Mouse (Mus musculus) heart, embryonic 16.5 days (tissue): Measurements from ENCODE around the gene Angptl2. TPM values are rescaled to one million over a fixed set of nuclear protein-coding genes. Genes with fewer than 3 reads are reported as not detected.

Experiments
- ATAC-seq: fragments of 200-750 bp; cut with Nextera tagmentation; replicated peaks from 2 replicates; pipeline ENCODE4 v1.8.0; 2017; ENCODE audit warnings: moderate number of reproducible peaks; ENCODE audit not compliant: insufficient read depth, low FRiP score; ENCODE audit errors: extremely low read depth
- H3K27ac ChIP-seq: fragments of 300-500 bp; sonication (generic); 2 replicates; pipeline ENCODE4 v1.5.1; 2014; ENCODE audit warnings: mild to moderate bottlenecking, low read length, control low read depth, moderate library complexity
- H3K27me3 ChIP-seq: fragments of 300-500 bp; sonication (generic); 2 replicates; pipeline ENCODE4 v1.6.1; 2014; ENCODE audit warnings: low read length, mixed read lengths; ENCODE audit not compliant: control insufficient read depth, insufficient read depth
- H3K36me3 ChIP-seq: fragments of 300-500 bp; sonication (generic); 2 replicates; pipeline ENCODE4 v1.6.1; 2014; ENCODE audit not compliant: control insufficient read depth, insufficient read depth
- H3K4me1 ChIP-seq: fragments of 300-500 bp; sonication (generic); 2 replicates; pipeline ENCODE4 v1.6.1; 2014; ENCODE audit warnings: low read length, mixed read lengths; ENCODE audit not compliant: control insufficient read depth, insufficient read depth
- H3K4me2 ChIP-seq: fragments of 300-500 bp; sonication (generic); 2 replicates; pipeline ENCODE4 v1.6.1; 2014; ENCODE audit warnings: low read depth, mild to moderate bottlenecking, control low read depth, low read length
- H3K4me3 ChIP-seq: fragments of 300-500 bp; sonication (generic); 2 replicates; pipeline ENCODE4 v1.5.1; 2014; ENCODE audit warnings: mild to moderate bottlenecking, control low read depth, low read length
- H3K9ac ChIP-seq: fragments of 300-500 bp; sonication (generic); 2 replicates; pipeline ENCODE4 v1.6.1; 2014; ENCODE audit warnings: low read length, control low read depth
- H3K9me3 ChIP-seq: fragments of 300-500 bp; sonication (generic); replicated peaks from 2 replicates; pipeline ENCODE4 v1.6.1; 2016; ENCODE audit warnings: low read length; ENCODE audit not compliant: control insufficient read depth
- WGBS: fragments of 180-500 bp; shearing (Covaris S2); extraction: QIAGEN DNeasy Blood & Tissue Kit; methylation state at CpG from one replicate; pipeline ENCODE4 v1.1.7; 2014; 5-methylcytosine and 5-hydroxymethylcytosine counted together
- polyA plus RNA-seq: library from polyadenylated mRNA; unstranded; fragments of >200 nt; fragmentation: Nextera tagmentation; extraction: Ambion mirVana; gene quantifications from 2 replicates; pipeline ENCODE4 v1.2.1, GENCODE M21; 2015

Gene Angptl2
- polyA plus RNA-seq, 1 experiment from 2014 or later, result 76.4 TPM

DNA sequence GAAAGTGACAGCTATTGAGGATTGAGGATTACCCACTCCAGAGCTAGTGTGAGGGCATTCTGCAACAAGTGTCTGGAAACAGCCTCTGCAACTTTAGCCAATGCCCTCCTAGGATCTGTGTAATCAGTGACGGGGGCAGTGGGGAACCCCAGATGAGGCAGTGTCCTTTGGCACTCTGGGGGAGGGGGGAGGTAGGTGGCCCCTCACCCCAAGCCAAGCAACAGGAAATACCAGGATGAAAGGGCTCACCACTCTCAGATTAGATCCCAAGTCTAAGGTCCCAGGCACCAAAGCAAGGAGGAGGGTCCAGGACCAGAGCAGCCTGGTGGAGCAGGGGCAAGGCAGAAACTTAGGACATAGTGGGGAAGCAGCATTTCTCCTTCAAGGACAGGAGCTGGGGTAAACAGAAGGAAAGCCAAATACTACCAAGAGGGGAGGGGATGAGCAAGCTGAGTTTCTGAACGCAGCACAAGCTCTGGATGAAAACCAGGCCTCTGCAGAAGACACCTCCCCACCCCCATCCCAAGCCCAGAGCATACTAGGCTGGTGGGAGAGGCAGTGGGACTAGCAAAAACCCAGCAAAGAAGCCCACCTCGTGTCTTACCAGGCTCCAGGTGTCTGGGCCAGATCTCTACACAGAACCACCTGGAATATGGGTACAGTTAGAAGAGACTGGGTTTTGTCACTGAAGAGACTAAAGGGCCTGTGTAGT, 34.2 kb downstream of the Angptl2 start:
- H3K4me1 ChIP-seq, result peaks cover 58% of the 10 kb centered on the region
- 27% methylated on average over 3 of the region's 3 CpGs for WGBS

DNA sequence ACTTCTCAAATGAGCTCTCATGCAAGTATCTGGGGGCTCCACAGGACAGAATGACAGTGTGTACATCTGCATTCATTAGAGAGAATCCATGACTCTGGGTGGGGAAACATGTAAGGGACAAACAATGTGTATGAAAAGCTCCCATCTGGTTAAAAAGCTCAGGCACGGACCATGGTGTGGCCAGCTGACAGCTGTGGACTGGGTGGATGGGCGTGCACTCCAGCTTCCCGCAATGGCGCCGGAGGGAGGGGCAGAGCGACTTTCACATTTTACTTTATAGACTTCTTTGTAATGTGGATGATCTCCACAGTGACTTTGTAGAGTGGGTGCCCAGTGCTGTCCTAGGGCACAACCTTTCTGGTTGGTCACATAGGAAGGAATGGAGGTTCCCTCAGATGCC, 36.9 kb downstream of the Angptl2 start:
- peak overlapping the region; percentile 89 for H3K27ac ChIP-seq
- no peaks in the 10 kb centered on the region for H3K36me3 ChIP-seq
- no peaks in the 10 kb centered on the region for H3K9me3 ChIP-seq
- H3K27me3 ChIP-seq, result no peaks in the 10 kb centered on the region
- 89% methylated on average over 6 of the region's 6 CpGs for WGBS
- H3K4me3 ChIP-seq, result no peak overlapping the region
- no peak for ATAC-seq
- no peak overlapping the region for H3K4me2 ChIP-seq
- H3K9ac ChIP-seq, result no peak overlapping the region
- H3K4me1 ChIP-seq, result peaks cover 57% of the 10 kb centered on the region

More for the DNA sequence above, 34.2 kb downstream of the Angptl2 start:
- Histone ChIP-seq H3K27ac (peak overlapping the region; percentile 72), H3K4me3 (no peak overlapping the region), H3K36me3 (0 out of 2 replicates have a peak, but pooled peaks cover 2% of the 10 kb centered on the region), H3K27me3 (no peaks in the 10 kb centered on the region), H3K9me3 (no peaks in the 10 kb centered on the region), H3K4me2 (no peak overlapping the region), H3K9ac (peak overlapping the region; percentile 39)
- ATAC-seq, result no peak

DNA sequence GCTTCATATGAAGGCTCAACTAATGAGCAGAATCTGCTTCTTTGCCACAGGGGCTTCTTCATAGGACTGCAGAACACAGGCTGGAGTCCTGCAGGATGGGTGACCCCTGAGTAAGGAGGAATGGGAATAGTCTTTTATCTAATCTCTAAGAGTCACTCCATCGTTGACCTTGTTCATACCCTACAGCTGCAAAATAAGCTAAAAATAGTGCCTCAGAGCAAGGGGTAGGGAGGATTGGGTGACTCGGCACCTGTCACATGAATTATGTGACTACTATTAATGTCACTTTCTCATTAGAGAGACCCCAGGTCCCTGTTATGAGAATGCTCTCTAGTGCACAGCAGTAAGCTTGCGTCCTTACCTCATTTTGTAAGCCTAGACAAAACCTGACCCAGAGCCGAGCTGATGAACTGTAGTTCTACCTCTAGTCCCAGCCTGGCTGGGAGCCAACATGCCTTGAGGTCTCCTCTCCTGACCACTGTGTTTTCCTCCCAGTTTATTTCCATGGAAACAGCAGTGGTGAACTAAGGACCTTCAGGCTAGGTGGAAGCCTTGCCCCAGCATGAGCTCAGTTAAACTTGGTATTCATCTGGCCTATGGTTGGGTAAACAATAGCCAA, 37.8 kb downstream of the Angptl2 start:
- no peaks in the 10 kb centered on the region for H3K27me3 ChIP-seq
- ATAC-seq, result peak; percentile 77
- peaks cover 57% of the 10 kb centered on the region for H3K4me1 ChIP-seq
- no peaks in the 10 kb centered on the region for H3K9me3 ChIP-seq
- 17% methylated on average over 4 of the region's 4 CpGs for WGBS
- H3K36me3 ChIP-seq, result no peaks in the 10 kb centered on the region
- peak overlapping the region; percentile 89 for H3K27ac ChIP-seq
- no peak overlapping the region for H3K4me3 ChIP-seq
- H3K9ac ChIP-seq, result 0 out of 2 replicates have a peak overlapping the region, but pooled peaks have one; percentile 28
- peak overlapping the region; percentile 35; the same call in 1 of the 2 replicates for H3K4me2 ChIP-seq

DNA sequence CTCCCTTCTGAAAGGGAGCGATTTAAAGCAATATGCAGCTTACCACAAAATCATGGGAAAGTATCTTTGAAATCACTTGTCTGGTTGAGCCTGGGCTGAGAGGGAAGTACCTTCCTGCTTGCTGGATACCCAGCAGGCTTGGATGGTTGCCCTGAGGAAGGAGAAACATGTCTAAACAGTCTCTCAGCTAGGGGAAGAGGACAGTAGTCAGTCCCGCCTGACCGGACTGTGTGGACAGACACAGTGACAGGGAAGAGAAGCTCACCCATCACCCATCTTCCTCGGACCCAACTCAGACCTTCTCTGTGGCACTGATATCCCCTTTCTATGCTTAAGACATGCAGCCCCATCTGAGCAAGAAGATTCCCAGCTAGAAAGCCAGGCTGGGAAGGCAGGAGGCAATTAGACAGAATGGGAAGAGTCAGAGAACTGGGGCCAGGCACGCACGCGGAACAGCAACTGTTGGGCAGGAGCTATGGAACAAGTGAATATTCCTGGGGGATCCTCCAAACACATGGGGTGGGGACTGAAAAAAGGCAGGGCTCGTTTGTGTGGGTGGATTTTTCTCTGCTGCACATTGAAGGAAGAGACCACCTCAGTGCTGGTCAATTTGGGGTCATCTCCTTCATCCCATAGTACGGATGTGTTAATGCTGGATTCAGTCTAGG, 38.6 kb downstream of the Angptl2 start:
- no peak overlapping the region for H3K4me2 ChIP-seq
- H3K4me3 ChIP-seq, result no peak overlapping the region
- peaks cover 53% of the 10 kb centered on the region for H3K4me1 ChIP-seq
- 64% methylated on average over 9 of the region's 9 CpGs for WGBS
- no peak for ATAC-seq
- no peaks in the 10 kb centered on the region for H3K36me3 ChIP-seq
- peak overlapping the region; percentile 89 for H3K27ac ChIP-seq
- peak overlapping the region; percentile 44; the same call in 1 of the 2 replicates for H3K9ac ChIP-seq
- H3K9me3 ChIP-seq, result no peaks in the 10 kb centered on the region
- no peaks in the 10 kb centered on the region for H3K27me3 ChIP-seq

DNA sequence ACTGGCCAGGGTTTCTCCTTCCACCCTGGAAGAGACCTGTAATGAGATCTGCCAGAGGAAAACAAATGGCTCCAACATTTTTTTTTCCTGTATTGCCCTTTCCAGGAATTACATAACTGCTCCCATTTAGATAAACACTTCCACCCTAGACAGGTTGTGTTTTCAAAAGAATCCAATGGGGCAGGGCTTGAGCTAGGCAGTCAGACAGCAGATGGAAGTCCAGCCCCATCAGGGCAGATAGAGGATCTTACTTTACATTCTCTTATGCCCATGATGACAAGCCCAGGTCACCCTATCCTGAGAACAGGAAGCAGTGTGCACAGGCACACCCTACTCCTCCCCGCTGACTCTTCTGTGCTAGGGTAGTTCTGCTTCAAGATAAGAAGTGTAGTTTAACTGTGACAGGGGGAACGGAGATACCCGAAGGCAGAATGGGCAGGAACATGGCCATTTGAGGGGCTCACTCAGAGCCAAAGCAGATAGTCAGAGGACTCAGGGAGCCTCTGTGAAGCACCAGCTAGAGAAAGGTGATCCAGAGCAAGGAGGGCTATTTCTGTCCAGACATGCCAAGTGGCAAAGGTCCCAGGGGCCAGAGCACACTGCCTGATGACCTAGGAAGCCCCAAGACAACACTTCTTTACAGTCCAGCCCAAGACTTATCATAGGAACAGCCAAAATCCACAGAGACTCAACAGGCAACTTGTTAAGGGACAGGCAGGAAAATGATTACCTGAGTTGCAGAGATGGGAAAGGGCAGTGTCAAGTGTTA, 41.1 kb downstream of the Angptl2 start:
- H3K4me3 ChIP-seq, result no peak overlapping the region
- peaks cover 44% of the 10 kb centered on the region for H3K4me1 ChIP-seq
- no peak overlapping the region for H3K27ac ChIP-seq
- H3K36me3 ChIP-seq, result no peaks in the 10 kb centered on the region
- WGBS, result 36% methylated on average over 3 of the region's 3 CpGs
- no peak for ATAC-seq
- H3K27me3 ChIP-seq, result no peaks in the 10 kb centered on the region
- no peak overlapping the region for H3K4me2 ChIP-seq
- H3K9me3 ChIP-seq, result no peaks in the 10 kb centered on the region
- H3K9ac ChIP-seq, result no peak overlapping the region

DNA sequence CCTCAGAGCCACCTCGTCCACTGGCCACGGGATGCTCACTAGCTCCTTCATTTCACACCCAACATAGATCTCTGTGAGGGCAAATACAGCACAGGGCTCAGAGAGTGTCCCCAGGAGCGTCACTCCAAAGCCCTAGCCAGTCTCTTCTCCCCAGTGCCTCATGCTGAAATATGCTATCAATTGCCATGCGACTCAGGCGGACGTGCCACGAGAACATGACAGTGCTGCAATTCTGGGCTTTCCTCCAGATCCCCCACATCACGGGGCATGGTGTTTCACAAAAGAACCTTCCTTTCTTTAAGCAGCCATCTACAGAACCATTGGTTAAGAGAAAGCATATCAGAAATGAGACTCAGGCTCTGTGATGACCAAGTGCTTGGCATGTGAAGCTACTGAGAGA, 44.9 kb downstream of the Angptl2 start:
- H3K36me3 ChIP-seq, result no peaks in the 10 kb centered on the region
- no peak overlapping the region for H3K9ac ChIP-seq
- no peak overlapping the region for H3K4me3 ChIP-seq
- peaks cover 23% of the 10 kb centered on the region for H3K4me1 ChIP-seq
- no peaks in the 10 kb centered on the region for H3K9me3 ChIP-seq
- no peak overlapping the region for H3K4me2 ChIP-seq
- no peaks in the 10 kb centered on the region for H3K27me3 ChIP-seq
- peak; percentile 52; the same call in 1 of the 2 replicates for ATAC-seq
- peak overlapping the region; percentile 59 for H3K27ac ChIP-seq
- 57% methylated on average over 8 of the region's 8 CpGs for WGBS

DNA sequence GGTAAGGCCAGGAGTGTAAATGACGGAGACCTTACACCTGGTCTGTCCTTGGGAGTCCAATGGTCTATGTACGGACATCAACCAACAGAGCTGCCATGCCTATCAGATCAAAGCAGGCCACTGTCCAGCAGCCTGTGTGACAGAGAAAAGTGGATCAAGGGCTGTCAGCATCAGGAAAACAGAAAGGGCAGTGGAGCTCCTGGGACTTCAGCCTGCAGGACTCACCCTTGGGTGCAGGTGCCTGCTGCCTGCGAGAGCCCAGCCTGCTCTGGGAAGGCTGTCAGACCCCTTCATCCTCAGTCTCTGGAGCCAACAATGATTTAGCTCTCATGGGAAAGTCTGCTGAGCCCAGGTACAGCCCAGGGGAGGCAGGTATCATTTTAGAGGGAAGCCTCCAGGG, 45.6 kb downstream of the Angptl2 start:
- Histone ChIP-seq H3K9ac (no peak overlapping the region), H3K36me3 (no peaks in the 10 kb centered on the region), H3K27me3 (no peaks in the 10 kb centered on the region), H3K9me3 (no peaks in the 10 kb centered on the region), H3K4me1 (peaks cover 26% of the 10 kb centered on the region), H3K27ac (no peak overlapping the region), H3K4me2 (no peak overlapping the region), H3K4me3 (no peak overlapping the region)
- no peak for ATAC-seq
- 88% methylated on average over 3 of the region's 3 CpGs for WGBS

DNA sequence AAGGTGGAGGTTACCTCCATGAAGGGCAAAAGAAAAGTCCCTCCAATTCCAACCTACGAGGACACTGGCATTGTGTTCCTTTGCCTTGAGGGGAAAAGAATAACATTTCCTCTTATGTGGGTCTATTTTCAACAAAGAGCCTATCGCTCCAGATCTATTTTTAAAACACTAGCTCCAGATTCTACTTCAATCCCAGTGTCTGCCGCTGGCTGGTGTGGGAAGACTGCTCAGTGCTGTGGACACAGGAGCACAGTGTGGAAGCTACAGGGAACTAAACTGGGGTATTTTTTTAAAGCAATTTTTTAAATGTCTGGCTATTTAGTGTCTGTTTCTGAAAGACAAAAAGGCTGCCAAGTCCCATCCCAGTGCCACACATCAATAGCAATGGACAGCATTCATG, 49.9 kb downstream of the Angptl2 start:
- no peak overlapping the region for H3K4me3 ChIP-seq
- H3K4me1 ChIP-seq, result peaks cover 35% of the 10 kb centered on the region
- H3K27ac ChIP-seq, result peak overlapping the region; percentile 93
- H3K9me3 ChIP-seq, result no peaks in the 10 kb centered on the region
- no peaks in the 10 kb centered on the region for H3K27me3 ChIP-seq
- peak overlapping the region; percentile 13; the same call in 1 of the 2 replicates for H3K4me2 ChIP-seq
- no peaks in the 10 kb centered on the region for H3K36me3 ChIP-seq
- no peak for ATAC-seq
- H3K9ac ChIP-seq, result peak overlapping the region; percentile 44; the same call in 1 of the 2 replicates
- WGBS, result 24% methylated on average over 3 of the region's 3 CpGs
